Mouse (Mus musculus): ENCODE results near the gene Fbxl5. TPM values are rescaled to one million over a fixed set of nuclear protein-coding genes. Genes with fewer than 3 reads are reported as not detected.

The Fbxl5 gene
- total and polyA plus RNA-seq, 3 experiments: 20.0 to 124 (median 64.5) TPM

DNA sequence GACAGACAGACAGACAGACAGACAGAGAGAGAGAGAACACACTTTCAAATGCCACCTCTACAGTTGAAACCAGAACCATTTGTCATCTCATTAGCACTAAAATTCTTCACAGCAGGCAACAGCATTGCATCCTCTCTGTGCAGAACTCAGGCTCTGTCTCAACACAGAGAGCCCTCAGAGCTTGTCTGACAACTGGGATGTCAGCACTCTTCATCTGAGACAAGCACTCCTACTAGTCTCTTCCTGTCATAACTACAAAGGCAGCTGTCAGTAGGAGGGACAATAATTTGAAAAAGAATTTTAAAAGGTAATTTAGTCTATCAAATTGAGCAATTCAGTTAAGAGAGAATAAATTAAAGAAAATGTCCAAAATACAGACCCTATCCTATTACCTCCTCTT, 122.2 kb downstream of the Fbxl5 start:
- ATAC-seq (ENCODE audit: extremely low read depth, insufficient number of reproducible peaks, low FRiP score, poor library complexity, severe bottlenecking): no peak
- Histone ChIP-seq H3K27me3 (ENCODE audit: insufficient read depth, low read length) (peaks cover 3% of the 10 kb centered on the region; the same call in 1 of the 2 replicates), H3K9me3 (replicated peaks) (no peaks in the 10 kb centered on the region), H3K4me1 (ENCODE audit: insufficient read depth, low read depth, low read length) (no peaks in the 10 kb centered on the region), H3K36me3 (replicated peaks) (no peaks in the 10 kb centered on the region), H3K4me3 (ENCODE audit: low read depth, low read length) (no peak overlapping the region)
- TF ChIP-seq TAL1 (conservative IDR thresholded peaks at IDR 0.05; ENCODE audit: low read depth, low read length) (no peak), CTCF (IDR thresholded peaks at IDR 0.05; ENCODE audit: low read depth, low read length) (no peak), POLR2AphosphoS5 (IDR thresholded peaks at IDR 0.05; ENCODE audit: insufficient replicate concordance, low read depth, low read length) (no peak), GATA2 (IDR thresholded peaks at IDR 0.05; ENCODE audit: borderline replicate concordance, low read depth, low read length) (no peak), GATA1 (IDR thresholded peaks at IDR 0.05; ENCODE audit: borderline replicate concordance, low read length) (no peak)
- no peak for DNase-seq (ENCODE audit: low spot score)

DNA sequence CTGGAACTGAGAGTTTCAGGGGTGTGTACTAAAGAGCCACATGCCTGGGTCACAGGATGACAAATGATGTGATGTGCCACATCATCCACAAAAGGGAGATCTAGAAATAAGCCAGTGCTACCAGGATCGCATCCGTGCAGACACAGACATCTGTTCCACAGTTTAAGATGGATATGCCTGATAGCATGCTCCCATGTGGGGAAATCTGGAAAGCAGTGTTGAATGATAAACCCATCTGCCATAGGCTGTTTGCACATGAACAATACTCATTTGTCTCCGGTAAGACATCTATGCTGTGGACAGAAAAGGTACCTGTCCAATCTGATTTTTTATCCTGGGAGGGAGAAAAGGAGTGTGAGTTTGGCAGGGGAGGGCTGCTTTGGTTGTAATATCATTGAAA, 124.3 kb downstream of the Fbxl5 start:
- no peak for ATAC-seq (ENCODE audit: extremely low read depth, insufficient number of reproducible peaks, low FRiP score, poor library complexity, severe bottlenecking)
- no peak for DNase-seq (ENCODE audit: low spot score)
- no peak for TF ChIP-seq POLR2AphosphoS5 (IDR thresholded peaks at IDR 0.05; ENCODE audit: insufficient replicate concordance, low read depth, low read length)
- TF ChIP-seq TAL1 (conservative IDR thresholded peaks at IDR 0.05; ENCODE audit: low read depth, low read length): no peak
- no peak for TF ChIP-seq GATA2 (IDR thresholded peaks at IDR 0.05; ENCODE audit: borderline replicate concordance, low read depth, low read length)
- TF ChIP-seq GATA1 (IDR thresholded peaks at IDR 0.05; ENCODE audit: borderline replicate concordance, low read length): no peak
- TF ChIP-seq CTCF (IDR thresholded peaks at IDR 0.05; ENCODE audit: low read depth, low read length): no peak

More for the DNA sequence above, 124.3 kb downstream of the Fbxl5 start:
- Histone ChIP-seq H3K9me3 (replicated peaks) (no peaks in the 10 kb centered on the region), H3K4me3 (ENCODE audit: low read depth, low read length) (no peak overlapping the region), H3K4me1 (ENCODE audit: insufficient read depth, low read depth, low read length) (no peaks in the 10 kb centered on the region), H3K36me3 (replicated peaks) (no peaks in the 10 kb centered on the region), H3K27me3 (ENCODE audit: insufficient read depth, low read length) (no peaks in the 10 kb centered on the region)

Other genes with a start within 250 kb of the Fbxl5 start
- not detected in 2 replicates for gene Cc2d2a, start 159.3 kb downstream of the Fbxl5 start, total RNA-seq (2014; fragmentation: Nextera tagmentation)
- gene Cc2d2a, start 159.3 kb downstream of the Fbxl5 start, total RNA-seq (2017): 0.06 TPM in 1 of 2 replicates, not detected in the other
- gene Cc2d2a, start 159.3 kb downstream of the Fbxl5 start, polyA plus RNA-seq (2012): not detected in 2 replicates
- gene Bst1, start 2.8 kb downstream of the Fbxl5 start, total RNA-seq (2014; fragmentation: Nextera tagmentation): not detected in 2 replicates
- 0.99 and 1.1 TPM in 2 replicates for gene Bst1, start 2.8 kb downstream of the Fbxl5 start, total RNA-seq (2017)
- gene Bst1, start 2.8 kb downstream of the Fbxl5 start, polyA plus RNA-seq (2012): not detected in 2 replicates
- not detected in 2 replicates for gene Cd38, start 46.9 kb upstream of the Fbxl5 start, total RNA-seq (2014; fragmentation: Nextera tagmentation)
- gene Cd38, start 46.9 kb upstream of the Fbxl5 start, total RNA-seq (2017): 0.05 and 0.35 TPM in 2 replicates
- not detected in 2 replicates for gene Cd38, start 46.9 kb upstream of the Fbxl5 start, polyA plus RNA-seq (2012)
- 1.3 and 1.6 TPM in 2 replicates for gene Gm7879, start 91.5 kb upstream of the Fbxl5 start, total RNA-seq (2014; fragmentation: Nextera tagmentation)
- 6.2 and 6.6 TPM in 2 replicates for gene Gm7879, start 91.5 kb upstream of the Fbxl5 start, total RNA-seq (2017)
- 0.18 TPM in 1 of 2 replicates, not detected in the other for gene Gm7879, start 91.5 kb upstream of the Fbxl5 start, polyA plus RNA-seq (2012)
- gene Fgfbp1, start 160.1 kb upstream of the Fbxl5 start, total RNA-seq (2014; fragmentation: Nextera tagmentation): not detected in 2 replicates
- 0.49 TPM in 1 of 2 replicates, not detected in the other for gene Fgfbp1, start 160.1 kb upstream of the Fbxl5 start, total RNA-seq (2017)
- gene Fgfbp1, start 160.1 kb upstream of the Fbxl5 start, polyA plus RNA-seq (2012): not detected in 2 replicates

Measured in G1E (cell line).